Mouse (Mus musculus) heart, embryonic 16.5 days (tissue): ENCODE measurements around the gene Kcnt2. TPM values are rescaled to one million over a fixed set of nuclear protein-coding genes. Genes with fewer than 3 reads are reported as not detected.

Experiments
- ATAC-seq: fragments of 200-750 bp; cut with Nextera tagmentation; replicated peaks from 2 replicates; pipeline ENCODE4 v1.8.0; 2017; ENCODE audit warnings: moderate number of reproducible peaks; ENCODE audit not compliant: insufficient read depth, low FRiP score; ENCODE audit errors: extremely low read depth
- H3K27ac ChIP-seq: fragments of 300-500 bp; sonication (generic); 2 replicates; pipeline ENCODE4 v1.5.1; 2014; ENCODE audit warnings: mild to moderate bottlenecking, low read length, control low read depth, moderate library complexity
- H3K27me3 ChIP-seq: fragments of 300-500 bp; sonication (generic); 2 replicates; pipeline ENCODE4 v1.6.1; 2014; ENCODE audit warnings: low read length, mixed read lengths; ENCODE audit not compliant: control insufficient read depth, insufficient read depth
- H3K36me3 ChIP-seq: fragments of 300-500 bp; sonication (generic); 2 replicates; pipeline ENCODE4 v1.6.1; 2014; ENCODE audit not compliant: control insufficient read depth, insufficient read depth
- H3K4me1 ChIP-seq: fragments of 300-500 bp; sonication (generic); 2 replicates; pipeline ENCODE4 v1.6.1; 2014; ENCODE audit warnings: low read length, mixed read lengths; ENCODE audit not compliant: control insufficient read depth, insufficient read depth
- H3K4me2 ChIP-seq: fragments of 300-500 bp; sonication (generic); 2 replicates; pipeline ENCODE4 v1.6.1; 2014; ENCODE audit warnings: low read depth, mild to moderate bottlenecking, control low read depth, low read length
- H3K4me3 ChIP-seq: fragments of 300-500 bp; sonication (generic); 2 replicates; pipeline ENCODE4 v1.5.1; 2014; ENCODE audit warnings: mild to moderate bottlenecking, control low read depth, low read length
- H3K9ac ChIP-seq: fragments of 300-500 bp; sonication (generic); 2 replicates; pipeline ENCODE4 v1.6.1; 2014; ENCODE audit warnings: low read length, control low read depth
- H3K9me3 ChIP-seq: fragments of 300-500 bp; sonication (generic); replicated peaks from 2 replicates; pipeline ENCODE4 v1.6.1; 2016; ENCODE audit warnings: low read length; ENCODE audit not compliant: control insufficient read depth
- WGBS: fragments of 180-500 bp; shearing (Covaris S2); extraction: QIAGEN DNeasy Blood & Tissue Kit; methylation state at CpG from one replicate; pipeline ENCODE4 v1.1.7; 2014; 5-methylcytosine and 5-hydroxymethylcytosine counted together
- polyA plus RNA-seq: library from polyadenylated mRNA; unstranded; fragments of >200 nt; fragmentation: Nextera tagmentation; extraction: Ambion mirVana; gene quantifications from 2 replicates; pipeline ENCODE4 v1.2.1, GENCODE M21; 2015

Kcnt2 gene
- polyA plus RNA-seq, 1 experiment from 2014 or later: 0.81 TPM

DNA sequence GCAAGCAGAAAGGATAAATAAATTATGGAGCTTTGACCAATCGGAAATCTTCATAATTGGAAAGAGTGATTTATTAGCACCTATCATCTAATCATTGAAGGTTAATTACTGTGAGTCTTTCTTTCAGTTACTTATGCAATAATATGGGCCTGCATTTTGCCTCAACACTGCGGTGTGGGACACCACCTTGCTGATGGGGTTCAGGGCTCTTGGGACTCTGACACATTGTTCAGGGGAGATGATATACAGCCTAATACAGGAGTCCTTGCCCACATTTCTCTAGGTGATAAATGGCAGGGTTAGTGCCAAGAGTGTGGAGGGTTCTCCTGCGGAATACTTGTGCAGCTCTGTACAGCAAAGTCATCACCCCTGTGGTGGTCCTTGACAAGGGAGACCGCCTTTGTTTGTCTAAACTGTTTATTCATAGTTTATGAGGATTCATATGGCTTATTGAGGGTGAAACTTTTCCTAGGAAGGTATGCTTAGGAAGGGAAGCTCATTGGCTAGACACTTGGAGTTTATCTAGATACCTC is 362.9 kb downstream of the Kcnt2 start:
- H3K4me3 ChIP-seq: no peak overlapping the region
- H3K4me1 ChIP-seq: no peaks in the 10 kb centered on the region
- no peak overlapping the region for H3K9ac ChIP-seq
- H3K27me3 ChIP-seq: no peaks in the 10 kb centered on the region
- ATAC-seq: no peak
- 79% methylated on average over 4 of the region's 4 CpGs for WGBS
- no peak overlapping the region for H3K27ac ChIP-seq
- H3K4me2 ChIP-seq: no peak overlapping the region
- H3K36me3 ChIP-seq: no peaks in the 10 kb centered on the region
- no peaks in the 10 kb centered on the region for H3K9me3 ChIP-seq

DNA sequence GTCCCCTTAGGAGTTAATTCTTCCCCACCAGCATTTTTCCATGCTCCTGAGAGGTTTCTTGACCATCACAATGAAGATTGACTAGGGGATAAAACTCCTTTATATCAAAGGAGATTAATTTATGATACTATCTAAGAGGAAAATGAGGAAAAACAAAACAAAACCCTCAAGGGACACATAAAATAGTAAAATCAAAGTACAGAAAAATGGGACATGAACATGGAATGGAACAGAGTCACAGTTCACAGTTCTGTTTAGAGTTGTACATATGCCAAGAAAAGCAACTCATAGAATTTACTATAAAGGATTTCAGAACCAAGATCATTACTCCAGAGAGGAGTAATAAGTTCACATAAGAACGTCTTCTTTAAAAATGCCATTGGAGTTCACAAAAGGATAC is 367.1 kb downstream of the Kcnt2 start:
- Histone ChIP-seq H3K4me2 (no peak overlapping the region), H3K9ac (no peak overlapping the region), H3K27ac (no peak overlapping the region), H3K36me3 (no peaks in the 10 kb centered on the region), H3K27me3 (no peaks in the 10 kb centered on the region), H3K4me1 (no peaks in the 10 kb centered on the region), H3K4me3 (no peak overlapping the region), H3K9me3 (no peaks in the 10 kb centered on the region)
- 52% methylated on average over 1 of the region's 1 CpGs for WGBS
- no peak for ATAC-seq

DNA sequence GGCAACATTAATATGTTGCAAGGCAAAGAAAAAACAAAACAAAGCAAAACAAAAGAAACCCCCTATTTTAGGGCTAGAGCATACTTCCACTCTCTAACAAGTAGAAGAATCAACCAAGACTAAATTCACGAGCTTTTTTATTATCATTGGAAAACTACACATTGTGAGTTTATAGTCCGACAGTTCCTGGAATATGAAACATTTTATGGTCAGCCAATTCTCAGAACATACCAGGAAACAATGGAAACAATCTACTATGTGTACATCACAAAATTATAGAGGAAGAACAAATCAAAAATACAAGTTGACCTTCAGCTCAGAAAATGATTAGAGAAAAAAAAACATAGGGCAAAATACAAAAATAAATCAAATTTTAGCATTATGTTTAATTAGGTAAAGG is 368.9 kb downstream of the Kcnt2 start:
- Histone ChIP-seq H3K36me3 (no peaks in the 10 kb centered on the region), H3K4me3 (no peak overlapping the region), H3K27me3 (no peaks in the 10 kb centered on the region), H3K4me2 (no peak overlapping the region), H3K4me1 (no peaks in the 10 kb centered on the region), H3K27ac (no peak overlapping the region), H3K9me3 (no peaks in the 10 kb centered on the region), H3K9ac (no peak overlapping the region)
- WGBS: 72% methylated on average over 2 of the region's 2 CpGs
- ATAC-seq: no peak

DNA sequence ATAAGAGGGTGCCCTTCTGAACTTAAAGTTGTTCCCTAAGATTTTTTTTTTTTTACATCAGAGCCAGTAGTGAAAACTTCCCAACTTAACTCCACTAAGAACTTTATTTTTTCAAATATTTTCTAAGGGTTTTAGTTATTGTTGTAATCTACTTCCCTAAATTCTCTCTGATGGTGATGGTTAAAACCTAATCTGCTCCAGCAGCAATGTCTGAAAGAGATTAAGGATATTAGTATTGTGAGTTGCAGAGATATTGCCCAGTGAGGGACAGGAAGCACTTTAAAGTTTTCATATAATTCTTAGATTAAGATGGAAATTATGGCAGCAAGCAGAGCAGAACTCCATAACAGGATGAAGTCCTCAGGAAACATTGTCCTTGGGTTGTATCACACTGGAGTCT is 372.2 kb downstream of the Kcnt2 start:
- H3K9ac ChIP-seq: no peak overlapping the region
- ATAC-seq: no peak
- H3K9me3 ChIP-seq: no peaks in the 10 kb centered on the region
- no peaks in the 10 kb centered on the region for H3K36me3 ChIP-seq
- H3K27me3 ChIP-seq: no peaks in the 10 kb centered on the region
- no peak overlapping the region for H3K4me2 ChIP-seq
- no peak overlapping the region for H3K4me3 ChIP-seq
- no peak overlapping the region for H3K27ac ChIP-seq
- no peaks in the 10 kb centered on the region for H3K4me1 ChIP-seq

DNA sequence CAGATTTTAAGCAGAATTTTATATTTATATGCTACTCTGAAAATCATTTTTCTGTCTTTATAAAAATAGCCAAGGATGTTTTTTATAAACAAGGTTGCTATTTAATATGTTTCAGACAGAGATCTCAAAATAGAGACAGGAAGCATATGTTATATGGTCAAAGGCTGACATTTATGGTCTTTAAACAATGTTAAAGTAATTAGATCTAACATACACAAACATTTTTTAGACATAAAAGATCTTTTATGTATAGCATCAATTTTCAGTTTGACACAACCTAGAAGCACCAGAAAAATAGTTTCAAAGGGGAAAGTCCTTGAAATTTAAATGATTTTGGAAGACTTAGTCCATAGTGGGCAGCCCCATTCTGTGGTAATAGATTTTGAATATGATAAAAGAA is 379.0 kb downstream of the Kcnt2 start:
- no peak overlapping the region for H3K4me3 ChIP-seq
- no peaks in the 10 kb centered on the region for H3K27me3 ChIP-seq
- no peak for ATAC-seq
- no peaks in the 10 kb centered on the region for H3K36me3 ChIP-seq
- H3K9me3 ChIP-seq: no peaks in the 10 kb centered on the region
- no peaks in the 10 kb centered on the region for H3K4me1 ChIP-seq
- no peak overlapping the region for H3K27ac ChIP-seq
- no peak overlapping the region for H3K9ac ChIP-seq
- H3K4me2 ChIP-seq: no peak overlapping the region

DNA sequence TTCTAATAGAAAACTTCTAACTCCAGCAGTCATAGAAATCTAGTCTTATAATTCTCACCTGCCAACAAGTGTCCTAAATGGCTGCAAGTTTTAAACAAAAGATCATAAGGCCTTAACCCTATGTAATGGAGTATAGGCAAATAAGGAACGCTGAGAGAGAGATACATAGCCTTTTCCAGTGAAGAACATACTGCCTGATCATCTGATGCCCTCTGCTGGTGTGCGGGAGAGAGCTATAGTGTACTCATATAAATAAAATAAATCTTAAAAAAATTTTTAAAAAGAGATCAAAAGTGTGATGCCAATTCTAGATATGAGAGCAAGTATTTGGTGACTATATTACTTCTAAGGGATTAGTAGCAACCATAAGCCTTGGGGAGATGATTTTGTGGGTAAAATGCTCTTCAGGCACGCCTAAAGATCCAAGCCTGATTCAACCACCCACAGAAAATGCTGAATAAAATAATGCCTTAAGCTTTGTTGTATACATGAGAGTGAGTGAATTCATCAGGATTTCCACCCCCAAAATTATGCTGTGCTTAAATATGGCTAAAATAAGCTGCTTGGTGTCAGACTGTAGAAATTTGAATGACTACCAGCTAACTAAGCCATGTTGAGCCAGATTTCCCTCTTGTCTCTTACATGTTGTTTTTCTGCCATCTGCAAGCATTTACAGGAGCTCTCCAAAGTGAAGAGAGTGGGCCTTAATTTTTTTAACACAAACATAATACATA is 413.8 kb downstream of the Kcnt2 start:
- no peaks in the 10 kb centered on the region for H3K4me1 ChIP-seq
- no peak overlapping the region for H3K9ac ChIP-seq
- no peak for ATAC-seq
- no peak overlapping the region for H3K4me2 ChIP-seq
- H3K4me3 ChIP-seq: no peak overlapping the region
- H3K27me3 ChIP-seq: no peaks in the 10 kb centered on the region
- H3K36me3 ChIP-seq: no peaks in the 10 kb centered on the region
- 56% methylated on average over 3 of the region's 3 CpGs for WGBS
- no peaks in the 10 kb centered on the region for H3K9me3 ChIP-seq
- H3K27ac ChIP-seq: no peak overlapping the region

DNA sequence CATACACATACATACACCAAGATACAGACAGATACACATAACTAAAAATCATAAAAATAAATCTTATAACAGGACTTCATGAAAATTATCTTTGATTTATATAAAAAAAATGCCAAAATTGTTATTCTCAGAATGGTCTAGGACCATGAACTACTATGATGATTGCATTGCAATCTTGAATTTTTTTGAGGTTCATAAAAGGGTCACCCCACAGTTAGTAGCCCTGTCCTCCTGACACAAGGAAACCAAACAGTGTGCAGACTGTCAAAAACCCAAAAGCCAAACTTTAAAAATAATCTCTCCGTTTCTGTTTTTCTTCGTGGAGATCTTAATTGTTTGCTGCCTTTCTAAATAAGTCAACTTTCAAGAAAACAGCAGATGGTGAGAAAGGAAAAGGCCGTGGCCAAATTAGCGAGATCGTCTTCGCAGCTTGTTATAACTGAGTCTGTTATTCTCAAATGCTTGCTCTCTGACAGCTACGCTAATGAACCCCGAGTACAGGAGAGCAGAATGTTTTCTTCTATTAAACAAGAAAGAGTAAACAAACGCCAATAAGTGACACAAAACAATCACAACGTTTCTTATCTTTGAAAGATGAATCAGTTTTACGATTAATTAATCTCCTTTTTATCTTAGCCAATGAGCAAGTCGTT is 414.9 kb downstream of the Kcnt2 start:
- Histone ChIP-seq H3K4me1 (no peaks in the 10 kb centered on the region), H3K27ac (no peak overlapping the region), H3K9ac (no peak overlapping the region), H3K36me3 (no peaks in the 10 kb centered on the region), H3K27me3 (no peaks in the 10 kb centered on the region), H3K9me3 (no peaks in the 10 kb centered on the region), H3K4me2 (peak overlapping the region; percentile 54), H3K4me3 (no peak overlapping the region)
- 42% methylated on average over 12 of the region's 12 CpGs for WGBS
- no peak for ATAC-seq

DNA sequence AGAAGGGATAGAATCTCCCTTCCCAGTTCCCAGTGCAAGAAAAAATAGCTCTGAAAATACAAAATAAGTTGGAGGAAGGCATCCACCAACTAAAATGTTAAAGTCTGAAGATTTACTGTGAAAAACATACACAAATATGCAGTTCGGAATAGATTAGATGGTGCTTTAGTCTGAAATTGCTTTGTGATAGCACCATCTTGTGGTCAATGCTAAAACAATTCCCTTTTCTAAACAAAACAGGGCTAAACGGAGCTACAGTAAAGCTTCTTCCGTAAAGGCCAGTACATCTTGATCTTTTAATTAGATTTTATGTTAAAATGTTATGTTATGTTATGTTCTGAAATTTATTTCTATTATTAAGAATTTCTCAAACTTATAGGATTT is 415.4 kb downstream of the Kcnt2 start:
- Histone ChIP-seq H3K36me3 (no peaks in the 10 kb centered on the region), H3K27ac (no peak overlapping the region), H3K27me3 (no peaks in the 10 kb centered on the region), H3K9ac (no peak overlapping the region), H3K9me3 (no peaks in the 10 kb centered on the region), H3K4me1 (no peaks in the 10 kb centered on the region), H3K4me2 (peak overlapping the region; percentile 54), H3K4me3 (no peak overlapping the region)
- 32% methylated on average over 3 of the region's 3 CpGs for WGBS
- ATAC-seq: no peak
